Mouse (Mus musculus) myocyte (in vitro differentiated cells): ENCODE measurements at regions not wholly inside any gene's neighbourhood (a gene's known extent, or its start where the extent isn't known, plus 50 kb on each side); places are given as distances from the start of the nearest gene placed in this dataset.

Experiments used
- MAX ChIP-seq: IDR thresholded peaks from one replicate; pipeline ENCODE4 v1.6.1; 2011; ENCODE audit warnings: low read depth, mild to moderate bottlenecking, control low read depth
- POLR2AphosphoS2 ChIP-seq: IDR thresholded peaks from one replicate; pipeline ENCODE4 v1.6.1; 2011; ENCODE audit warnings: low read depth, control low read depth; ENCODE audit not compliant: insufficient read length
- TCF12 ChIP-seq: IDR thresholded peaks from one replicate; pipeline ENCODE4 v1.6.1; 2011; ENCODE audit warnings: mild to moderate bottlenecking, control low read depth; ENCODE audit not compliant: poor library complexity, insufficient read depth, severe bottlenecking

DNA sequence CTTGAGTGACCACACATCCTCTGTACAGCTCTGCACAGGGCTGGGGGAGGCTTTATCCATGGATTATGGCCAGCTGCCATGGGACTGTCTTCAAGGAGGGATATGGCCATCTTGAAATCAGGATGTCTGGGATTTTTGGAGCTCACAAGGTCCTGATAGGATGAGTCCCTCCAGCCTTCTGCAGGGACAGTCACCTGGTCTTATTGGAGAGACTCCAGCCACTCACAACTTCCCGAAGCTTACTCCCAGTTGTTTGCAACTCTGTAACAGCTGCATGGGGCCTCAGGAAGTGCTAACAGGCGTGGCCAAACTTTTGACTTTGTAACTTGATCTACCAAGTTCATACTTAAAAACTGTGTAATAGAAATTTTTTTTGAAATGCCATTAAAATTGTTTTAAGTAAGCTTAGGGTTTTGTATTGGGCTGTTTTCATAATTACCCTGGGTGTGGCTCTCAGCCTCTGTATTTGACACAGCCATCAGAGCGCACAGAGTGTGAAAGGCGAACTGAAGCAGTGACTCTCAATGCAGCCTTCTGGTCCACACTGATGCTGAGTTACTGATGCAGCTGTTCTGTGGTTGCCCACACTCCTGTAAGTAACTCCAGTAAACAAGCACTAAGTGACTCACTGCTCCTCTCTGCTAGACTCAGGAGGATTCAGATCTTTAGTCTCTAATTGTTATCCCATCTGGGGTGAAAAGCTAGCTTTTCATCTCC is 84.0 kb upstream of the Zc3h12a start:
- TF ChIP-seq TCF12: peak; percentile 76
- TF ChIP-seq MAX: no peak
- TF ChIP-seq POLR2AphosphoS2: no peak
